Mouse (Mus musculus) lung, postnatal 0 days (tissue): ENCODE data around the gene Pgap2. TPM values are rescaled to one million over a fixed set of nuclear protein-coding genes. Genes with fewer than 3 reads are reported as not detected.

Experiments used
- ATAC-seq: fragments of 200-750 bp; cut with Nextera tagmentation; 2 replicates; pipeline ENCODE4 v1.8.0; 2017; ENCODE audit warnings: moderate library complexity
- DNase-seq: peaks from one replicate; pipeline ENCODE4 v3.0.0-alpha.2; 2016; ENCODE audit warnings: low spot score
- H3K27ac ChIP-seq: fragments of 300-500 bp; sonication (generic); 2 replicates; pipeline ENCODE4 v1.5.1; 2014; ENCODE audit warnings: antibody characterized with exemption, mild to moderate bottlenecking, low read length, mixed read lengths
- H3K27me3 ChIP-seq: fragments of 300-500 bp; sonication (generic); replicated peaks from 2 replicates; pipeline ENCODE4 v1.6.1; 2014; ENCODE audit warnings: low read length, mixed read lengths; ENCODE audit not compliant: insufficient read depth
- H3K36me3 ChIP-seq: fragments of 300-500 bp; sonication (generic); 2 replicates; pipeline ENCODE4 v1.6.1; 2014; ENCODE audit warnings: low read length, mixed read lengths; ENCODE audit not compliant: insufficient read depth
- H3K4me1 ChIP-seq: fragments of 300-500 bp; sonication (generic); 2 replicates; pipeline ENCODE4 v1.6.1; 2014; ENCODE audit warnings: antibody characterized with exemption, low read depth, low read length, mixed read lengths; ENCODE audit not compliant: insufficient read depth
- H3K4me2 ChIP-seq: fragments of 300-500 bp; sonication (generic); replicated peaks from 2 replicates; pipeline ENCODE4 v1.6.1; 2014; ENCODE audit warnings: low read depth, mild to moderate bottlenecking, low read length, moderate library complexity, mixed read lengths
- H3K4me3 ChIP-seq: fragments of 300-500 bp; sonication (generic); 2 replicates; pipeline ENCODE4 v1.5.1; 2014; ENCODE audit warnings: low read depth, low read length
- H3K9ac ChIP-seq: fragments of 300-500 bp; sonication (generic); replicated peaks from 2 replicates; pipeline ENCODE4 v1.6.1; 2014; ENCODE audit warnings: low read depth, mild to moderate bottlenecking
- H3K9me3 ChIP-seq: fragments of 300-500 bp; sonication (generic); 2 replicates; pipeline ENCODE4 v1.6.1; 2016; ENCODE audit warnings: low read length, mixed read lengths
- CTCF ChIP-seq: IDR thresholded peaks from 2 replicates; pipeline ENCODE4 v1.5.1; 2016; ENCODE audit warnings: antibody characterized with exemption, mild to moderate bottlenecking
- EP300 ChIP-seq: IDR thresholded peaks from 2 replicates; pipeline ENCODE4 v1.6.1; 2016; ENCODE audit warnings: antibody characterized with exemption, mild to moderate bottlenecking, control low read depth
- WGBS: fragments of 180-500 bp; shearing (Covaris S2); extraction: QIAGEN DNeasy Blood & Tissue Kit; methylation state at CpG from one replicate; pipeline ENCODE4 v1.1.7; 2014; 5-methylcytosine and 5-hydroxymethylcytosine counted together
- polyA plus RNA-seq: library from polyadenylated mRNA; unstranded; fragments of >200 nt; fragmentation: Nextera tagmentation; extraction: Ambion mirVana; gene quantifications from 2 replicates; pipeline ENCODE4 v1.2.1, GENCODE M21; 2015

Gene Pgap2
- polyA plus RNA-seq, 1 experiment from 2014 or later: 109 TPM

GRCm38 (mm10) chr7:102267113-102267579 lies 57.1 kb downstream of the Pgap2 start:
- H3K36me3 ChIP-seq: no peaks in the 10 kb centered on the region
- no peak for TF ChIP-seq EP300
- peak; percentile 95 for TF ChIP-seq CTCF
- under 1% methylated on average over 34 of the region's 34 CpGs for WGBS
- H3K27ac ChIP-seq: peak overlapping the region; percentile 64
- peak; percentile 96 for DNase-seq
- peak overlapping the region; percentile 82 for H3K4me3 ChIP-seq
- peak overlapping the region; percentile 92 for H3K4me2 ChIP-seq
- no peaks in the 10 kb centered on the region for H3K9me3 ChIP-seq
- H3K4me1 ChIP-seq: peaks cover 7% of the 10 kb centered on the region; the same call in 1 of the 2 replicates
- H3K27me3 ChIP-seq: no peaks in the 10 kb centered on the region
- ATAC-seq: peak; percentile 88
- peak overlapping the region; percentile 56 for H3K9ac ChIP-seq

GRCm38 (mm10) chr7:102267601-102268394 lies 57.8 kb downstream of the Pgap2 start, which contains the start of gene Stim1:
Stim1 (plus strand) TSS chr7:102267806.
- ATAC-seq: peak; percentile 97
- Histone ChIP-seq H3K4me2 (peak within 1 kb of the TSS; percentile 92), H3K27ac (peak within 1 kb of the TSS; percentile 64), H3K4me3 (peak within 1 kb of the TSS; percentile 82), H3K9me3 (no peaks in the 10 kb centered on the region), H3K9ac (peak within 1 kb of the TSS; percentile 56), H3K4me1 (peaks cover 7% of the 10 kb centered on the region; the same call in 1 of the 2 replicates), H3K27me3 (no peaks in the 10 kb centered on the region), H3K36me3 (no peaks in the 10 kb centered on the region)
- under 1% methylated on average over 57 of the region's 73 CpGs for WGBS
- no peak for TF ChIP-seq EP300
- no peak for TF ChIP-seq CTCF
- DNase-seq: peak; percentile 82

- 10% methylated on average over 12 of the region's 12 CpGs for WGBS
- ATAC-seq: no peak
- Histone ChIP-seq H3K9me3 (no peaks in the 10 kb centered on the region), H3K27me3 (no peaks in the 10 kb centered on the region), H3K4me3 (peak overlapping the region; percentile 82), H3K27ac (no peak overlapping the region), H3K4me1 (peaks cover 7% of the 10 kb centered on the region; the same call in 1 of the 2 replicates), H3K9ac (peak overlapping the region; percentile 56), H3K36me3 (no peaks in the 10 kb centered on the region), H3K4me2 (peak overlapping the region; percentile 92)
- no peak for DNase-seq
- no peak for TF ChIP-seq CTCF
- TF ChIP-seq EP300: no peak
Observed at GRCm38 (mm10) chr7:102268395-102268748, 58.4 kb downstream of the Pgap2 start.

GRCm38 (mm10) chr7:102272422-102272948 lies 62.5 kb downstream of the Pgap2 start:
- WGBS: 55% methylated on average over 3 of the region's 3 CpGs
- DNase-seq: no peak
- ATAC-seq: no peak
- Histone ChIP-seq H3K27me3 (no peaks in the 10 kb centered on the region), H3K9me3 (no peaks in the 10 kb centered on the region), H3K27ac (no peak overlapping the region), H3K9ac (no peak overlapping the region), H3K4me2 (no peak overlapping the region), H3K36me3 (no peaks in the 10 kb centered on the region), H3K4me3 (no peak overlapping the region), H3K4me1 (peaks cover 7% of the 10 kb centered on the region; the same call in 1 of the 2 replicates)
- TF ChIP-seq CTCF (no peak), EP300 (no peak)

GRCm38 (mm10) chr7:102281403-102281802 lies 71.4 kb downstream of the Pgap2 start:
- no peak for DNase-seq
- Histone ChIP-seq H3K9ac (no peak overlapping the region), H3K27me3 (no peaks in the 10 kb centered on the region), H3K27ac (no peak overlapping the region), H3K4me3 (no peak overlapping the region), H3K4me2 (no peak overlapping the region), H3K4me1 (no peaks in the 10 kb centered on the region), H3K9me3 (no peaks in the 10 kb centered on the region), H3K36me3 (no peaks in the 10 kb centered on the region)
- WGBS: 93% methylated on average over 1 of the region's 1 CpGs
- TF ChIP-seq EP300 (no peak), CTCF (no peak)
- no peak for ATAC-seq

- TF ChIP-seq EP300 (peak; percentile 55), CTCF (no peak)
- H3K27ac ChIP-seq: no peak overlapping the region
- H3K4me2 ChIP-seq: no peak overlapping the region
- no peak overlapping the region for H3K9ac ChIP-seq
- H3K4me3 ChIP-seq: no peak overlapping the region
- H3K36me3 ChIP-seq: no peaks in the 10 kb centered on the region
- peak; percentile 81 for ATAC-seq
- H3K9me3 ChIP-seq: no peaks in the 10 kb centered on the region
- no peaks in the 10 kb centered on the region for H3K4me1 ChIP-seq
- H3K27me3 ChIP-seq: no peaks in the 10 kb centered on the region
- DNase-seq: peak; percentile 69
- WGBS: 45% methylated on average over 5 of the region's 5 CpGs
Observed at GRCm38 (mm10) chr7:102282261-102282660, 72.3 kb downstream of the Pgap2 start.

Other genes starting within 250 kb of the Pgap2 start
- 2.2 and 2.5 TPM in 2 replicates for gene Il18bp, start 191.5 kb upstream of the Pgap2 start, polyA plus RNA-seq
- 16.2 and 18.2 TPM in 2 replicates for gene Rnf121, start 144.7 kb upstream of the Pgap2 start, polyA plus RNA-seq
- gene Xndc1, start 144.7 kb upstream of the Pgap2 start, polyA plus RNA-seq: 6.2 and 7.8 TPM in 2 replicates
- gene Xntrpc, start 144.5 kb upstream of the Pgap2 start, polyA plus RNA-seq: 0.29 and 0.30 TPM in 2 replicates
- not detected in 2 replicates for gene Trpc2, start 127.1 kb upstream of the Pgap2 start, polyA plus RNA-seq
- gene Art1, start 108.5 kb upstream of the Pgap2 start, polyA plus RNA-seq: 0.14 and 0.23 TPM in 2 replicates
- gene Art5, start 100.7 kb upstream of the Pgap2 start, polyA plus RNA-seq: 0.38 and 0.68 TPM in 2 replicates
- 0.36 and 1.1 TPM in 2 replicates for gene Chrna10, start 93.4 kb upstream of the Pgap2 start, polyA plus RNA-seq
- 15.5 and 17.0 TPM in 2 replicates for gene Nup98, start within 50 bp of the Pgap2 start, polyA plus RNA-seq
- gene Rhog, start 45.8 kb downstream of the Pgap2 start, polyA plus RNA-seq: 133 and 141 TPM in 2 replicates
- gene Stim1, start 57.6 kb downstream of the Pgap2 start, polyA plus RNA-seq: 18.6 and 19.1 TPM in 2 replicates
- gene Rrm1, start 231.5 kb downstream of the Pgap2 start, polyA plus RNA-seq: 20.7 and 25.2 TPM in 2 replicates